Mouse (Mus musculus) lung, postnatal 10 days (tissue): ENCODE results near the gene Lmo4.

Source experiments
- DNase-seq: peaks from one replicate; pipeline ENCODE4 v3.0.0; 2021

Gene Lmo4

GRCm38 (mm10) chr3:144204413-144205311 is at the start of gene Lmo4:
Gene Lmo4, minus strand, starts transcription at chr3:144205220.
- peak; percentile 92 for DNase-seq

- DNase-seq, result no peak
Observed at GRCm38 (mm10) chr3:144254281-144254680, 49.3 kb upstream of the Lmo4 start.

- DNase-seq, result no peak
Observed at GRCm38 (mm10) chr3:144253018-144253417, 48.0 kb upstream of the Lmo4 start.

- DNase-seq, result no peak
Observed at GRCm38 (mm10) chr3:144252109-144252508, 47.1 kb upstream of the Lmo4 start.

GRCm38 (mm10) chr3:144242025-144242673 is 37.1 kb upstream of the Lmo4 start:
- DNase-seq, result peak; percentile 81

- no peak for DNase-seq
Observed at GRCm38 (mm10) chr3:144241161-144241560, 36.1 kb upstream of the Lmo4 start.

GRCm38 (mm10) chr3:144238482-144238881 is 33.5 kb upstream of the Lmo4 start:
- no peak for DNase-seq

GRCm38 (mm10) chr3:144232347-144233008 is 27.5 kb upstream of the Lmo4 start:
- no peak for DNase-seq

- no peak for DNase-seq
Observed at GRCm38 (mm10) chr3:144231931-144232330, 26.9 kb upstream of the Lmo4 start.

- DNase-seq, result no peak
Observed at GRCm38 (mm10) chr3:144231419-144231818, 26.4 kb upstream of the Lmo4 start.

GRCm38 (mm10) chr3:144230016-144230415 is 25.0 kb upstream of the Lmo4 start:
- no peak for DNase-seq

GRCm38 (mm10) chr3:144229312-144229711 is 24.3 kb upstream of the Lmo4 start:
- DNase-seq, result no peak

- peak; percentile 33 for DNase-seq
Observed at GRCm38 (mm10) chr3:144225456-144226240, 20.6 kb upstream of the Lmo4 start.

GRCm38 (mm10) chr3:144224594-144224993 is 19.6 kb upstream of the Lmo4 start:
- no peak for DNase-seq

- DNase-seq, result no peak
Observed at GRCm38 (mm10) chr3:144223377-144224105, 18.5 kb upstream of the Lmo4 start.

GRCm38 (mm10) chr3:144222381-144222780 is 17.4 kb upstream of the Lmo4 start:
- no peak for DNase-seq

GRCm38 (mm10) chr3:144207498-144207897 is 2.5 kb upstream of the Lmo4 start:
- peak; percentile 68 for DNase-seq

GRCm38 (mm10) chr3:144206942-144207341 is 1.9 kb upstream of the Lmo4 start:
- no peak for DNase-seq

- DNase-seq, result no peak
Observed at GRCm38 (mm10) chr3:144206261-144206660, 1.2 kb upstream of the Lmo4 start.

- peak; percentile 98 for DNase-seq
Observed at GRCm38 (mm10) chr3:144205351-144206153, 532 bp upstream of the Lmo4 start.

- peak; percentile 22 for DNase-seq
Observed at GRCm38 (mm10) chr3:144203988-144204412, 1.0 kb downstream of the Lmo4 start.
